Mouse (Mus musculus): ENCODE data around the gene Zfp987.
A peak's percentile ranks its signal among the peaks of the same experiment; 100 is the strongest.
"Not testable (repeated sequence)": the region's sequence is repeated elsewhere in the genome, so short reads cannot be mapped to it uniquely, and the experiment has no call there.

Gene Zfp987

DNA sequence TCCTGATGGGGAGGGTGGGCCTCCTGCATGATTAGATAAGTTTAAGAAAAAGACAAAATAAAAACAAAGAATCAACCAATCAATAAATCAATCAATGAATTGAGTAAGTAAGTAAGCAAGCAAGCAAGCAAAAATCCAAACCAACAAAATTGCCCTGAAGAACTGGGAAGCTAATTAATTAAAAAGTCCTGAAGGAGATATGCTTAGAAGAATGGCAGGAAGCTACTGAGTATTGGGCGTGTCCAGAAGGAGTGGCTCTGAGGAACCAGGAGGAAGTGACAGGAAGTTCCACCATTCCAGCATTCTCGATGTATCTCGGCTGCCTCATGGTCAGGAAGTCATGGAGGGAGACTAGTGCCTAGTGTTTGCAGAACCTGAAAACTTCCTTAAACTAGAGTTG is at the start of gene Zfp987:
TSS of gene Zfp987 (plus strand) at position 301 of the 400 bp plus-strand sequence.
- DNase-seq (ENCODE audit: inconsistent ontology term): not testable (repeated sequence)

DNA sequence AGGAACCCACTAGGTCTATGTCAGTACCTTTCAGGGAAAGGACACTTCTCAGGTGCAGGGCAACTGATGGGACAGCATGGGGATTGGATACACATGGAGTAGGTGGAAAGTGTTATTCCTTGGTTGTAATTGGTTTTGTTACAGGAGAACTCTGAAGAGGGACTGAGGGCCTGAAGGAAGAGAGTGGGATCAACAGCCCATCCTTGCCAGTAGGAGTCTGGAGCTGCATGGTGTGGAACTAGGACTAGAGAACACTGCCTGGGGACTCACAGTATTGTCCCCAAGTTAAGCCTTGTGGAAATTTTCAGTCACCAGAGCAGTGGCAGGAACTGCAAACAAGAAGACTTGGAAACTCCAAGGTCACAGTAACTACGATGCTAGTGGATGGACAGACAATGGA is 44.6 kb upstream of the Zfp987 start:
- not testable (repeated sequence) for DNase-seq (ENCODE audit: inconsistent ontology term)

DNA sequence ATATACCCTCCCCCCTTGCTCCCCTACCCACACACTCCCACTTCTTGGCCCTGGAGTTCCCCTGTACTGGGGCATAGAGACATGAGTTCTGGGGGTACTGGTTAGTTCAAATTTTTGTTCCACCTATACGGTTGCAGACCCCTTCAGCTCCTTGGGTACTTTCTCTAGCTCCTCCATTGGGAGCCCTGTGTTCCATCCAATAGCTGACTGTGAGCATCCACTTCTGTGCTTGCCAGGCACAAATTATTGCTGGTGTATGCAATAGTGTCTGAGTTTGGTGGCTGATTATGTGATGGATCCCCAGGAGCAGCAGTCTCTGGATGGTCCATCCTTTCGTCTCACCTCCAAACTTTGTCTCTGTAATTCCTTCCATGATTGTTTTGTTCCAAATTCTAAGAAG is 43.7 kb upstream of the Zfp987 start:
- DNase-seq (ENCODE audit: inconsistent ontology term): not testable (repeated sequence)

DNA sequence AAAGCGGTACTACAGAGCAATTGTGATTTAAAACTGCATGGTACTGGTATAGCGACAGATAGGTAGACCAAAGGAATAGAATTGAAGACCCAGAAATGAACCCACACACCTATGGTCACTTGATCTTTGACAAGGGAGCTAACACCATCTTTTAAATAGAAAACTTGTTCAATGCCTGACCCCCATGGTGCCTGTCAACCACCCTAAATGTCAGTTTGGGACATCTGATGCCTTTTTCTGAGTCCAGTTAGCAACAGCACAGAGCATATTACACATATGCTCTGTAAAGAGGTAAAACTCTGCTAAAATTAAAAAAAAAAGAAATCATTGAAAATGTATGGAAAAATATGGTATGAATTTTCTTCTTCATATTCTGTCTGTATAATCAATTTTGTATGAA is 41.8 kb upstream of the Zfp987 start:
- DNase-seq (ENCODE audit: inconsistent ontology term): no peak

DNA sequence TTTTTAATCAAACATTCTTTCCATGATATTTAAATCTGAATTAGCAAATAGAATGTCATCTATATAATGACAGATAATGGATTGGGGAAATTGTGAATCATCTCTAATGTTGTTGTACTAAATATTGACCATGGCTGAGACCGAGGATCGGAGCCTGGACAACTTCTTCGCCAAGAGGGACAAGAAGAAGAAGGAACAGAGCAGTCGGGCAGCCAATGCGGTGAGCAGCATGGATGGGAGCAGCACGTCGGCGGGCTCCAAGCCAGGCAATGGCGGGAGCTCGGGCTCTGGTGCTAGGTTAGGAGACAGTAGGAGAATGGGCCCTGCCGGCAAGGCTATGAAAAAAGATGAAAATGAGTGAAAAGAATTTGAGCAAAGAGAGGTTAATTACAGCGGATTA is 38.5 kb upstream of the Zfp987 start:
- DNase-seq (ENCODE audit: inconsistent ontology term): not testable (repeated sequence)

GRCm38 (mm10) chr4:146059078-146059477 is 38.0 kb upstream of the Zfp987 start:
- not testable (repeated sequence) for DNase-seq (ENCODE audit: inconsistent ontology term)

DNA sequence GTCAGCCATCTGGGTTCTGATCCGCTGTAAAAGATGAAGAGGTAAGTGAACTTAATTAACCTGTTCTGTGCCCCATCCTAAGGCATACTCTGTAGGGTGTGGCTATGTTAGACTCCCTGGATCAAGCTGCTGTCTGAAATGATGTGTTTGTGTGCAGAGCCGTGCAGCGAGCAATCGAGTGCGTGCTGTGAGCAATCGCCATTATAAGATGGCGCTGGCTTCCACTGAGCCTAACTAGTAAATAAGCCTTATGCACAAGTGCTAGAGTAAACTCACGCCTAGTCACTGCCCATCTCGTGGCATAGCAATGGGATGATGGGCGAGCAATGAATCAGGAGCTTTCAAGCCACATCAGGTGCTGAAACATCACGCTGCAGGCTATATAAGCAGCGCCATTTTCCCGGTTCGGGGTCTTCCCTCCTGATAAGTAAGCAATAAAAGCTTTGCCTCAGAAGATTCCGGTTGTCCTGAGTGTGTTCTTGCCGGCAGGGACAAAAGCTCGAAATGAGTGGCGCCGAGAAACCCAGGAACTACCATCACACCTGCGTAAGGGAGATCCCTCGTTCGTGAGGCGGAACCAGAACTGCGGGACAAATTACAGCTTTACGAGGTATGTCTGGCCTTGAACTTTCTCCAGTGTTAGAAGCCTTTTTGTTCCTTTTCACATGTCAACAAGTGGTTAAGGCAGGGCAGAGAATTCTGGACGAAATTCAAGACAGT is 37.0 kb upstream of the Zfp987 start:
- DNase-seq (ENCODE audit: inconsistent ontology term): not testable (repeated sequence)

- not testable (repeated sequence) for DNase-seq (ENCODE audit: inconsistent ontology term)
These were observed 36.0 kb upstream of the Zfp987 start for GRCm38 (mm10) chr4:146061082-146061481.

GRCm38 (mm10) chr4:146062021-146062420 is 35.1 kb upstream of the Zfp987 start:
- not testable (repeated sequence) for DNase-seq (ENCODE audit: inconsistent ontology term)

DNA sequence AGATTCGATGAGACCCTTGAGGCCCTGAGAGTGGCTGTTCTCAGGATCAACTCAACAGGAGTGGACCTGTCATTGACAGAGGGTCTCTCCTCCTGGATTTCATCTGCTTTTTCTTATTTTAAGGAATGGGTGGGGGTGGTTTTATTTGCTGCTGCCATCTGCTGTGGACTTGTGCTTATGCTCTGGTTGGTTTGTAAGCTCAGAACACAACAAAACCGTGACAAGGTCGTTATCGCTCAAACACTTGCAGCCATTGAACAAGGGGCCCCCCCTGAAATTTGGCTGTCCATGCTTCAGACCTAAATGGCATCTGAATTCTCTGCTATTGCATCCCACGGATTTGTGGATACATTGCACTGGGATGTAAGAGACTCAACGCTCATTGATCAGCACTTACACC is 34.1 kb upstream of the Zfp987 start:
- not testable (repeated sequence) for DNase-seq (ENCODE audit: inconsistent ontology term)

GRCm38 (mm10) chr4:146063621-146064020 is 33.5 kb upstream of the Zfp987 start:
- DNase-seq (ENCODE audit: inconsistent ontology term): not testable (repeated sequence)

GRCm38 (mm10) chr4:146064807-146065206 is 32.3 kb upstream of the Zfp987 start:
- DNase-seq (ENCODE audit: inconsistent ontology term): not testable (repeated sequence)

GRCm38 (mm10) chr4:146066932-146067580 is 30.0 kb upstream of the Zfp987 start:
- DNase-seq (ENCODE audit: inconsistent ontology term): not testable (repeated sequence)

DNA sequence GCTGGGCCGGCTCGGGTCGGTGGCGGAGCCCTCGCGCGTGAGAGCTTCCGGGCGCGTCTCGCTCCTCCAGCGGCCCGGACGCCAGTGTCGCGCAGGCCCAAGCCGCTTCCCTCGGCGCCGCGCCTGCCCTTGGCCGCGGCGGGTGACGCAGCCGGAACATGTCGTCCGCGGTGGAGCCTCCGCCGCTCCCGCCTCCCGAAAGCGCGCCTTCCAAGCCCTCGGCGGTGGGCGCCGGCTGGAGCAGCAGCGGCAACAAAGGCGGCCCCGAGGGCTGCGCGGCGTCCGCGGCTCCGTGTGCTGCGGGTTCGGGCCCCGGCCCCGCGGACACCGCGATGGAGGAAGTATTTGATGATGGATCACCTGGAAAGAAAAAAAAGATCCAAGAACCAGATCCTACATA is 29.5 kb upstream of the Zfp987 start:
- DNase-seq (ENCODE audit: inconsistent ontology term): not testable (repeated sequence)

DNA sequence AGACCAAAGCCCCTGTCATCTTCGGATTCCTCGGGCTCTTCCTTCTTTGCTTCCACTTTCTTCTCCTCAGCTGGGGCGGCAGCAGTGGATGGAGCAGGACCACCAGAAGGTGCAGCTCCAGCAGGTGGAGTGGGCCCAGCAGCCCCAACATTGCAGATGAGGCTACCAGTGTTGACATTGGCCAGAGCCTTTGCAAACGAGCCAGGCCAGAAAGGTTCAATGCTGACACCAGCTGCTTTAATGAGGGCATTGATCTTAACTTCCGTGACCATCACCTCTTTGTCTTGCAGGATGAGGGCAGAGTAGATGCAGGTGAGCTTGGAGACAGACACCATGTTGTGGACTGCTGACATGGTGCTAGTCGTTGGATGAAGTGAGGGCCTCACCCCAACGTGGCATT is 23.8 kb upstream of the Zfp987 start:
- DNase-seq (ENCODE audit: inconsistent ontology term): not testable (repeated sequence)

DNA sequence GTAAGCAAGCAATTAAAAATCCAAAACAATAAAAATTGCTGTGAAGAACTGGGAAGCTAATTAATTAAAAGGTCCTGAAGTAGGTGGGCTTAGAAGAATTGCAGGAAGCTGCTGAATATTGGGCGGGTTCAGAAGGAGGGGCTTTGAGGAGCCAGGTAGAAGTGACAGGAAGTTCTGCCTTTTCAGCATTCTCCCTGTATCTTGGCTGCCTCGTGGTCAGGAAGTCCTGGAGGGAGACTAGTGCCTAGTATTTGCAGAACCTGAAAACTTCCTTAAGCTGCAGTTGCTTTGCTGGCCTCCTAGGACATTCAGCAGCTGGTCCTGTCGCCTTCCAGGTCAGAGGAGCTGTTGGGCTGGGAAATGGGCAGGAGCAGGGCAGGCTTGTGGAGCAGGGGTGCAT is 4.3 kb downstream of the Zfp987 start:
- DNase-seq (ENCODE audit: inconsistent ontology term): not testable (repeated sequence)

DNA sequence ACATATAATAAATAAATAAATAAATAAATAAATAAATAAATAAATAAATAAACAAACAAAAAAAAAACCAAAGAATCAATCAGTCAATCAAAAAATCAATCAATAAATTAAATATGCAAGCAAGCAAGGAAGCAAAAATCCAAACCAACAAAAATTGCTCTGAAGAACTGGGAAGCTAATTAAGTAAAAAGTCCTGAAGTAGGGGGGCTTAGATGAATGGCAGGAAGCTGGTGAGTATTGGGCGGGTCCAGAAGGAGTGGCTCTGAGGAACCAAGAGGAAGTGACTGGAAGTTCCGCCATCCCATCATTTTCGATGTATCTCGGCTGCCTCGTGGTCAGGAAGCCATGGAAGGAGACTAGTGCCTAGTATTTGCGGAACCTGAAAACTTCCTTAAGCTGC is 59.4 kb downstream of the Zfp987 start, which contains the start of gene Zfp600:
TSS of gene Zfp600 (plus strand) at position 301 of the 400 bp plus-strand sequence.
- not testable (repeated sequence) for DNase-seq (ENCODE audit: inconsistent ontology term)

DNA sequence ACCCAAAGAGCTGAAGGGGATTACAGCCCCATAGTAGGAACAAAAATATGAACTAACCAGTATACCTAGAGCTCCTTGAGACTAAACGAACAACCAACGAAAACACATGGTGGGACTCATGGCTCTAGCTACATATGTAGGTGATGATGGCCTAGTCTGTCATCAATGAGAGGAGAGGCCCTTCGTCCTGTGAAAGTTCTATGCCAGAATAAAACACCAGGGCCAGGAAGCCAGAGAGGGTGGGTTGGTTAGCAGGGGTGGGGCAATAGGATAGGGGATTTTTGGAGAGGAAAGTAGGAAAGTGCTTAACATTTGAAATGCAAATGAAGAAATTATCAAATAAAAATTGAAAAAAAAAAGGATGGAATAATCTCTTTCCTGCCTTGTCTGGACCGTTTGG is 65.8 kb downstream of the Zfp987 start:
- DNase-seq (ENCODE audit: inconsistent ontology term): not testable (repeated sequence)

GRCm38 (mm10) chr4:146167202-146167832 is 70.2 kb downstream of the Zfp987 start:
- DNase-seq (ENCODE audit: inconsistent ontology term): not testable (repeated sequence)

GRCm38 (mm10) chr4:146167879-146168532 is 70.9 kb downstream of the Zfp987 start:
- peak; percentile 0 for DNase-seq (ENCODE audit: inconsistent ontology term)

DNA sequence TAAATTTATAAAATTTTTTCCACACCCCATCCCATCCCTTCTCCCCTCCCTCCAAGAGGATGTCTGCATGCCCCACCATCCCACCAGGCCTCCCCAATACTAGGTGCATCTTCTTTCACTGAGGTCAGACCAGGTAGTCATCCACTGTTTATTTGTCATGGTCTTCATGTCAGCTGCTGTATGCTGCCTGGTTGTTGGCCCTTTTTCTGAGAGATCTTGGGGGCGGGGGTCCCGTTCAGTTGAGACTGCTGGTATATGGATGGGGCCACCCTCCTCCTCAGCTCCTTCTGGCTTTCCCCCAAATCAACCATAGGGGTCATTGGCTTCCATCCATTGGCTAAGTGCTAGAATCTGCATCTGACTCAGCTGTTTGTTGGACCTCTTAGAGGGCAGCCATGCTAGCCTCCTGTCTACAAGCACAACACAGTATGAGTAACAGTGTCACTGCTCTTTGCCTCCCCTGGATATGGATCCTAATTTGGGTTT is 71.7 kb downstream of the Zfp987 start:
- DNase-seq (ENCODE audit: inconsistent ontology term): not testable (repeated sequence)
